Mouse (Mus musculus) T-helper 17 cell (primary cell): ENCODE data around the gene Wdr37.

Source experiments
- in situ Hi-C, 2 experiments: fragments of 300-600 bp; cut with MboI, MseI; formaldehyde crosslinking; loops; 1 replicate in 1 of 2; 2 replicates in 1 of 2; pipeline ENCODE4 v1.15.1; 2025; ENCODE audit warnings: high pct_unique_total_duplicates in 2 of 2

Gene Wdr37

GRCm38 (mm10) chr13:8841846-8842245 lies 29.9 kb downstream of the Wdr37 start:
- in situ Hi-C loops: loop anchor here (5.0 kb wide), 2 partner anchors 45 to 140 kb away; no protein-coding TSS in a partner anchor

GRCm38 (mm10) chr13:8840941-8841340 lies 30.8 kb downstream of the Wdr37 start:
- in situ Hi-C loops: loop anchor here (5.0 kb wide), 2 partner anchors 44 to 141 kb away; no protein-coding TSS in a partner anchor

GRCm38 (mm10) chr13:8839937-8840336 lies 31.8 kb downstream of the Wdr37 start:
- in situ Hi-C loops: loop anchor here (5.0 kb wide), 2 partner anchors 43 to 142 kb away; no protein-coding TSS in a partner anchor

- in situ Hi-C loops: no loop called here
These were observed 32.6 kb downstream of the Wdr37 start for GRCm38 (mm10) chr13:8839111-8839510.

- in situ Hi-C loops: no loop called here
These were observed 33.3 kb downstream of the Wdr37 start for GRCm38 (mm10) chr13:8838394-8838793.

- in situ Hi-C loops: no loop called here
These were observed 37.1 kb downstream of the Wdr37 start for GRCm38 (mm10) chr13:8834573-8834972.

- in situ Hi-C loops: no loop called here
These were observed 40.0 kb downstream of the Wdr37 start for GRCm38 (mm10) chr13:8831546-8832251.

GRCm38 (mm10) chr13:8830696-8831095 lies 41.0 kb downstream of the Wdr37 start:
- in situ Hi-C loops: no loop called here

GRCm38 (mm10) chr13:8829784-8830183 lies 41.9 kb downstream of the Wdr37 start:
- in situ Hi-C loops: loop anchor here in 1 of 2 experiments (10.0 kb wide), 1 partner anchor 615 kb away; no protein-coding TSS in a partner anchor

GRCm38 (mm10) chr13:8828946-8829345 lies 42.8 kb downstream of the Wdr37 start:
- in situ Hi-C loops: loop anchor here in 1 of 2 experiments (10.0 kb wide), 1 partner anchor 616 kb away; no protein-coding TSS in a partner anchor

- in situ Hi-C loops: loop anchor here in 1 of 2 experiments (10.0 kb wide), 1 partner anchor 621 kb away; no protein-coding TSS in a partner anchor
These were observed 48.2 kb downstream of the Wdr37 start for GRCm38 (mm10) chr13:8823546-8823945.

- in situ Hi-C loops: loop anchor here in 1 of 2 experiments (10.0 kb wide), 1 partner anchor 622 kb away; no protein-coding TSS in a partner anchor
These were observed 48.6 kb downstream of the Wdr37 start for GRCm38 (mm10) chr13:8823120-8823519.

GRCm38 (mm10) chr13:8822201-8822600 lies 49.5 kb downstream of the Wdr37 start:
- in situ Hi-C loops: loop anchor here in 1 of 2 experiments (10.0 kb wide), 1 partner anchor 623 kb away; no protein-coding TSS in a partner anchor

GRCm38 (mm10) chr13:8805931-8806330 lies 65.8 kb downstream of the Wdr37 start:
- in situ Hi-C loops: no loop called here

GRCm38 (mm10) chr13:8800576-8800975 lies 71.1 kb downstream of the Wdr37 start:
- in situ Hi-C loops: no loop called here

GRCm38 (mm10) chr13:8793217-8793616 lies 78.5 kb downstream of the Wdr37 start:
- in situ Hi-C loops: no loop called here

GRCm38 (mm10) chr13:8785185-8785584 lies 86.5 kb downstream of the Wdr37 start:
- in situ Hi-C loops: no loop called here

- in situ Hi-C loops: no loop called here
These were observed 87.2 kb downstream of the Wdr37 start for GRCm38 (mm10) chr13:8784308-8785061.

- in situ Hi-C loops: no loop called here
These were observed 87.9 kb downstream of the Wdr37 start for GRCm38 (mm10) chr13:8783686-8784307.

GRCm38 (mm10) chr13:8782636-8783035 lies 89.1 kb downstream of the Wdr37 start:
- in situ Hi-C loops: no loop called here

GRCm38 (mm10) chr13:8780441-8780840 lies 91.3 kb downstream of the Wdr37 start:
- in situ Hi-C loops: no loop called here

- in situ Hi-C loops: no loop called here
These were observed 101.1 kb downstream of the Wdr37 start for GRCm38 (mm10) chr13:8770616-8771015.
